Mouse (Mus musculus): Measurements from ENCODE around the gene Cables2.
A peak's percentile ranks its signal among the peaks of the same experiment; 100 is the strongest.

Cables2 gene

DNA sequence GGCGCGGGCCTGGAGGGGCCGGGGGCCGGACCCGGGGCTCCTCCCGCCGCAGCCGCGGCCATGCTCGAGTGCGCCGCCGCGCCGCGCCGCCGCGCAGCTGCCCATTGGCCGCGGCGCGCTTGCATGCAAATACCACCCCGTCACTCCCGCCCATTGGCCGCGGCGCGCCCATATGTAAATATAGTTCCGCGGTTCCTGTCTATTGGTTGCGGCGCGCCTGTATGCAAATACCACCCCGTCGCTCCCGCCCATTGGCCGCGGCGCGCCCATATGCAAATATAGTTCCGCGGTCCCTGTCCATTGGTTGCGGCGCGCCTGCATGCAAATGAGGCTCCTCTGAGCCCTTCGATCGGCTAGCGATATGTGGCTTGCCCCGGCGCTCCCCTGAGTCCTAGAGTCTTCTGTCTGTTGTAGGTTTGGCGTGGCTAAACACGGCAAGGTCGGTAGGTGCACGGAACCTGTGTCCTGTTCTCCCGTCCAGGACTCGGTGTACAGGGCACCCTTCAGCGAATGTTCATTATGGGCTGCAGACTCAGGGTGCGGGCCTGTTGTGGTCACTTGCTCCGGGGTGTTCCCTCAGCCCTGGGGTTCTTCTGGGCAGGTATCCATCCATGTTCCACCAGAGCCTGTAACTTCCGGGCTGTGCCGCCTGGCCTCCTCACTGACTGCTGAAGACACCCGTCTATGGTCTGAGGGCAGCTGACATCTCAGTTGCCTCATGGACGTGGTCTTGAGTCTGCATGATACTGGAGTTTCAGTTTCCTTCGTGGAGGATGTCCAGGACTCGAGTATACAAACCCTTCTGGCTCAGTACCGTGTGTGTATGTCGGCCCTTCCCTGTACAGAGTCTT lies at the start of gene Cables2:
Gene Cables2, minus strand, starts transcription at position 103 of the 851 bp plus-strand sequence.
- DNase-seq (ENCODE audit: extremely low spot score, low spot score) = peak; percentile 93

DNA sequence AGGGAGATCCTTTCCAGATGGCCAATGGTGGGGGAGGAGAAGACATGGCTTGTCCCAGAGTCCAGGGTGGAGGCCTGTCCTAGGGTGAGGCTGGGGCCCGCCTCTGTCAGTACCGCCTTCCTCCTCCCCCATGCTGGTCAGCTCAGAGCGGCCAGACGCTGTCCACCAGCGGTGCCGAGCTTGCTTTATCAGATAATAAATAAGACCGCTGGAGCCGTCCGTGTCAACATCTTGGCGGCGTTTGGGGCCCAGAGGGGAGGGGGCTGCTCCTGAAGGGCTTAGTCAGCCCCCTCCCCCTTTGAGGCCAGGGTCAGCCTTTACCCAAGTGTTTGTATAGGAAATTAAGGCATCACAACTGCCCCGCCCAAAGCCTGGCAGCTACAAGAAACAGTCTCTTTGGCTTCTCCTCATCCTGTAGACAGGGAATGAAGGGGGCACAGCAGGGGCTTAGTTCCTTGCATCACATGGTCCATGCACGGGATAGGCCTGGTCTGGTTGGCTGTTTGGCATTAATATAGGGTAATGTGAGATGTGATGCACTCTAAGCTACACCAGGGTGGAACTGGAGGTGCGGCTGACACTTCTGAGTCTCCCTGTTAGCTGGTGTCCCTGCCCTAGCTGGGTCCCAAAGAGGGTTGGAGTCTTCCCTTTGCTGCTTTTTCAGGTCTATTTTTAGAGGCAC lies 49.5 kb upstream of the Cables2 start:
- peak; percentile 47 for DNase-seq (ENCODE audit: extremely low spot score, low spot score)

DNA sequence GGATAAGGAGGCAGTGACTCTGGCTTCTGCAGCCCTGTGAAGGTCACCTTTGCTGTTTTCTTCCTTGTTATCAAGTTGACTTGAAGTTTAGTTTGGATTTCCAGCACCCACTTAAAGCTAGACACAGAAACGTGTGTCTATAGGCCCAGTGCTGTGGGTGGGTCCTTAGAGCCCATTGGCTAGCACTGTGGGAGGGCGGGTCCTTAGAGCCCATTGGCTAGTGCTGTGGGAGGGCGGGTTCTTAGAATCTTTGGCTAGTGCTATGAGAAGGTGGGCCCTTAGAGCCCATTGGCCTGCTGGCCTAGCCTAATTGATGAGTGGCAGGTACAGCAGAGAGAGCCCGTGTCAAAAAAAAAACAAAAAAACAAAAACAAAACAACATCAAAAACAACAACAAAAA lies 46.9 kb upstream of the Cables2 start:
- no peak for DNase-seq (ENCODE audit: extremely low spot score, low spot score)

GRCm38 (mm10) chr2:180317591-180317990 lies 44.3 kb upstream of the Cables2 start:
- no peak for DNase-seq (ENCODE audit: extremely low spot score, low spot score)

DNA sequence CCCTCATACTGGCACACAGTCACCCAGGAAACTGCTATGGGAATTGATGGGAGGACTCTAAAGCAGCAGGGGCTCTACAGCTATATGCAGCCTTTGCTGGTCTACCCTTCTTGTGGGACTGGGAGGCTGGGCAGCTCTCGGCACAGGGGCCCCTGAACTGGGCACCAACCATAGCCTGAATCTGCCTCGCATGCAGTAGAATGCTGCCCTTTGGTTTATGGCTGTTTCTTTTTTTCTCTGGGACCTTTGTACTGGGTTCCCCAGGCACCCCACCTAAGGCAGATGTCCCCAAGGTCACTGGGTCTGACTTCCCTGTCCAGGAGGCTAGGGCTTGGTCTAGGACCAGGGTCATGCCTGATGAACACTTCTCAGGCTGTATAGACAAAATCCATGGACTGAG lies 41.0 kb upstream of the Cables2 start:
- no peak for DNase-seq (ENCODE audit: extremely low spot score, low spot score)

- DNase-seq (ENCODE audit: extremely low spot score, low spot score) = no peak
These were observed 37.9 kb upstream of the Cables2 start for GRCm38 (mm10) chr2:180311147-180311546.

- no peak for DNase-seq (ENCODE audit: extremely low spot score, low spot score)
These were observed 34.4 kb upstream of the Cables2 start for GRCm38 (mm10) chr2:180307680-180308079.

DNA sequence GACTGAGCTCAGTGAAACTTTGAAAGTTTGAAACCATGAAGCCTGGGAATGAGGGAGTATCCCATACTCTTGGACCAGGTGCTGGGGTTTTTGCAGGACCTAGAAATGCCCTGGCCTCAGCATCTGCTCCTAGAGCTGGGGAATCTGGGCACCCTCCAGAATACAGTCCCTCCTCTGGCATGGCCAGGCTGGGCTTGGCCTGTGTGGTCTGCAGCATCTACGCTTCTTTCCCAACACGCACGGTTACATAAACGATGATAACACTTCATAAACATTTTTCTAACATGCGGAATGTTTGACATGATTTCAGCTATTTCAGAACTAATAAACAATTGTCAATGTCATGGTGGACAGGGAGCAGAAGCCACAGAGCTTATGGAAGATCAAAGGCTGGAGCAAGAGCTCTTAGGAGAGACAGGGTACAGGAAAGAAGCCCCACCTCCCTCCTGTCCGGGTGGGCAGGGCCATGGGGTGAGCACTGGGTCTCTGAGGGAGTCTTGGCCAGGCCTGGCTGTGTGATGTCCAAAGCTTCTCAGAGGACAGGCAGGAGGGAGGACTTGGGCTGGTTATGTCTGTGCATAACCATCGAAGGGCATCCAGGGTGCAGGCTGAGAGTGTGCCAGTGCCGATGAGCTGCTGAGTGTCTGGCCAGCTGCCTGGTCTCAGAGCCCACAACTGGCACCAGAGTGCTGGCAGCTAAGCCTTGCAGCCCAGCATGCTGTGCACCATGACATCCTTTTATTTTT lies 33.3 kb upstream of the Cables2 start:
- DNase-seq (ENCODE audit: extremely low spot score, low spot score) = no peak

GRCm38 (mm10) chr2:180306009-180306408 lies 32.7 kb upstream of the Cables2 start:
- no peak for DNase-seq (ENCODE audit: extremely low spot score, low spot score)

GRCm38 (mm10) chr2:180305490-180305889 lies 32.2 kb upstream of the Cables2 start:
- no peak for DNase-seq (ENCODE audit: extremely low spot score, low spot score)

- DNase-seq (ENCODE audit: extremely low spot score, low spot score) = no peak
These were observed 31.3 kb upstream of the Cables2 start for GRCm38 (mm10) chr2:180304554-180304953.

DNA sequence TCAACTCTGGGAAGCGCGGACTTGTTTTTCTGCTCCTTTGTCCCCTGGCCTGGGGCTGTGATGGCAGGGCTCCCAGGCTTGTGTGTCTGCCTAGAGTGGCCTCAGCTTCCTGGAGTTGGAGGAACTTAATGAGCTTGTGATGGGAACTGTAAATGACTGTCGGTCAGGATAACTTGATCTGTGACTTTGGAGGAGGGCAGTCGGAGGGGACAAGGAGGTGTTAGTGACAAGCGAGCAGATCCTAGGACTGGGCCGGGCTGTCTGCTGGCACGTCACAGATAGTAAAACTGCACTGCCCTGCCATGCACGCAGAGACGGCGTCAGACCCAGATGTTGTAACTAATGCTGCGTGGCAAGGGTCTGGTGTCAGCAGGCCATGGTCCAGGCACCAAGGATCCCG lies 30.2 kb upstream of the Cables2 start:
- no peak for DNase-seq (ENCODE audit: extremely low spot score, low spot score)

- DNase-seq (ENCODE audit: extremely low spot score, low spot score) = no peak
These were observed 28.9 kb upstream of the Cables2 start for GRCm38 (mm10) chr2:180302201-180302600.

DNA sequence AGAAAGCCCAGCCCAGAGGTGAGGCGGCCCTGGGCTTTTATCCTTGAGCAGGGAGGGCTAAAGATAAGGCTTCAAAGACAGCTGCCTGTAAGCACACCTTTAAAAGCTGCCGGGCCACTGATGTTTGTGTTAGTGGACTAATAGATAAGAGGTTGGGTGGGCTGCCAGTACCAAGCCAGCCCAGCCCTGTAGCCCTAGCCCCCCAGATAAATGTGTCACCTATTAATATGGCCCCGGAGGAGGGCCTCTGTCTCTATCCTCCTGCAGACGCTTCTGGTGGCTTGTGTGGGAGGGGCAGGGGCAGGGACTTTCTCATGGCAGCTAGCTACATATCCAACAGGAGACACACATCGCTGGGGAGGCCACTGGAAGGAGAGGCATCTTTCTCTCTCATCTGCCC lies 27.5 kb upstream of the Cables2 start:
- DNase-seq (ENCODE audit: extremely low spot score, low spot score) = no peak

DNA sequence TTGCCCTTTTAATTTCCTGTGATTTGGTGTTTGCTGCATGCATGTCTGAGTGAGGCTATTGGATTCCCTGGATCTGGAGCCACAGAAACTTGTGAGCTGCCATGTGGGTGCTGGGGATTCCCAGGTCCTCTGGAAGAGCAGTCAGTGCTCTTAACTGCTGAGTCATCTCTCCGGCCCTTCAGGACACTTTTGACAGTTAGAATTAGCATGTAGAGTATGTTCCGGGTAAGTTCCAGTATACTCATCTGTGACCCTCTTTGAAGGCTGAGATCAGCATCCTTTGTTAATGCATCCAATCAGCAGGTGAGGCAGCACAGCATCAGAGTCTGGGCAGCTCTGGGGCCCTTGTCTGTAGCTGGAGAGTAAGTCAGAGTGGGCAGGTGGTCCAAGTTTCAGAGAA lies 27.0 kb upstream of the Cables2 start:
- DNase-seq (ENCODE audit: extremely low spot score, low spot score) = no peak

DNA sequence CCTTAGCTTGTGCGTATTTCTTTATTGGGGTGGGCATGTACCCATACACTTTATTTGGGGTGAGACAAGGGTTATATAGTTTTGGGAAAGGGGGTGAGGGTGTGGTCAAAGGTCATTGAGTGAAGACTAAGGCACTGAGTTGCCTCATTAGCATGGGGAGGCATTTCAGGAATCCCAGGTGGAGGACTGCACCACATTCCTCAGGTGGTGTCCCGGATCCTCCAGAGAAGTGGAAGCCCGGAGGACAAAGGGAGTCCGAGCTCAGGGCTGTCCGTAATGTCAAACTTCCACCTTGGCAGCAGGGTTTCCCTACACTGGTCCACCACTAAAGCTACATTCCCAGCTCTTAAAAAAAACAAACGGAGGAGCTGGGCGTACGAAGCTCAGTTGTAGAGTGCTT lies 19.6 kb upstream of the Cables2 start:
- DNase-seq (ENCODE audit: extremely low spot score, low spot score) = no peak

GRCm38 (mm10) chr2:180292026-180292425 lies 18.7 kb upstream of the Cables2 start:
- DNase-seq (ENCODE audit: extremely low spot score, low spot score) = no peak

- no peak for DNase-seq (ENCODE audit: extremely low spot score, low spot score)
These were observed 18.3 kb upstream of the Cables2 start for GRCm38 (mm10) chr2:180291566-180291965.

DNA sequence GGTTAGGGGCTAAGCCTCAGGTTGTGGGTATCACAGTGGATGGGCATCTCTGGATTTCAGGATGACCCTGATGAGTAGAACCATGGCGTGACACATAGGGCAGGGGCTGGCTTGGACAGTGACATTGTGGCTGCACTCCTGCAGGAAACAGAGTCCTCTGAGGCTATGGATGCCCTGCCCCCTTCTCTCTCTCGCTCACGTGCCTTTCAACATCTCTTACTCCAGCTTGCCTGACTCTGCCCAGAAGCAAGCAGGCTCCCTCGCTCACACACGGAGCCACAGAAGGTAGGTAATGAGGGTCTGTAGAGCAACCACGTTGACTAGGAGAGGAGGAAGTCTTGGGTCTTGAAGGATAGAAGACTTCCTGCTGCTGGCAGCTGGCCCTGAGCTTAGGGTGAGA lies 17.2 kb upstream of the Cables2 start:
- DNase-seq (ENCODE audit: extremely low spot score, low spot score) = no peak

DNA sequence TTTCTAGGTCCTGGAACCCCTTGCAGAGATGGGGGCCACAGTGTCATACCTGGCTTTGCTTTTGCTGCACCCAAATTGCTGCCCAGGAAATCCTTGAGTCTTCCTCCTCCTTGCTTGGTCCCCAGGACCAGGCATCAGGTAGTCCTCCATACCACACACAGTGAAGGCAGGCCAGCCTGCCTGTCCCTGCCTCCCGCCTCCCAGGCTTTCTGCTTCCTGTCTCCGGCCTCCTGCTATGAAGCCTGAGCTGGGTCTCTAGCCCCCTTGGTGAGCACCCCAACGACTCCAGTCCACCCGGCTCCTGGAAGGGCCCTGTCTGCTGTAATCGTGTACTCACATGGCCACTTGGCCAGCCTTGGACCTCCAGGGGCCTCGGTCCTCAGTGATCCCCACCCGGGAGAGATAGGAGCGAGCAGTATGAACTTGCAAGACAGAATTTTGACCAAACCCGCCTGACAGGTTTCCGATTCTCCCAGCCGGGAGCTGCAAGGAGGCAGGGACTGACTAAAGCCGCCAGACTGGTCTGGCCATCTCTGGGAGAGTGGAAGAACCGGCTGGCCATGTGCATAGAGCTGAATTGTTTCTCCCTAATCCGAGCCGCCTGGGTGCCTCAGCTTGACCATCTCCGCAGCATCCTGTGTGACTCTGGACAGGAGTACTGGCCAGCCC lies 16.3 kb upstream of the Cables2 start, which contains the start of gene Rbbp8nl:
Gene Rbbp8nl, minus strand, starts transcription at position 440 of the 669 bp plus-strand sequence.
- no peak for DNase-seq (ENCODE audit: extremely low spot score, low spot score)

- peak; percentile 31 for DNase-seq (ENCODE audit: extremely low spot score, low spot score)
These were observed 15.7 kb upstream of the Cables2 start for GRCm38 (mm10) chr2:180288966-180289365.

Measured in neural tube, embryonic 10.5 days (tissue).